Mouse (Mus musculus) CD4-positive naive resting alpha-beta T cell, adult 57 days (primary cell): ENCODE data around the gene Fgf13. TPM values are rescaled to one million over a fixed set of nuclear protein-coding genes. Genes with fewer than 3 reads are reported as not detected.

Experiments used
- total RNA-seq: library from RNA; stranded (reverse); gene quantifications from one replicate; pipeline ENCODE4 v1.2.4, GENCODE M21; 2023

The Fgf13 gene
- 28.2 TPM for total RNA-seq

DNA sequence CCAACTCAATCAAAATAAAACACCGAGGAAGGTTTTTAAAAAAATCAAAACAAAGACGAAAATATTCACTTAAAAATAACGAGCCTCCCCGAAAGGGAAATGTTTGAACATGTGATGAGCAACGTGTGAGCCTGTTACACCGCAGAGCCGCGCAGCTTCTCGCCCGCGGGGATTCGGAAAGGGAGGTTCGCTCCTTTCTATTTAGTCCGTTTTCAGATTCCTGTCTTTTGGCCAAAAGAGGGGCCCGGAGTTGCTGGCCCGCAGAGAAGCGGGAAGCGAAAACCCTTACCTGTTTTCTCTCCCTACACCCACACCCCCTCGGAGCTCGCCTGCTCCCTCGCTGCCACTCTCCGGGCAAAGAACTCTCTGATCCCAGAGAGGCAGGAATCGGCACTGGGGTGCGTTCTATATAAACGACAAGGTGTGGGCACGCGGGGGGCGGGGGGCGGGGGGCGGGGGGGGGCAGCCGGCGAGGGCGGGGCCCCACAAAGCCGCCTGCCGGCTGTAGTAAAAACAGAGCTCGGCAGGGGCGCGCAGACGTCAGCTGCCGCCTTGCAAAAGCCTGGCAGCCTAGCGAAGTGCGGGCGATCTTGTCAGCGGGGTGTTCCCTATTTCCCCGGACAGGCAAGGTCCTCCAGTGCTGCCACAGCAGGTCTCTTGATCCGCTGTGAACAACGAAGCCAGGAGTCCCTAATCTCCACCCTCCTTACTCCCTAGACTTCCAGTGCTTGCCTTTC lies at the start of gene Fgf13:
Gene Fgf13, minus strand, starts transcription at position 377 of the 737 bp plus-strand sequence.

